Mouse (Mus musculus): Measurements from ENCODE around the gene Mttp. TPM values are rescaled to one million over a fixed set of nuclear protein-coding genes. Genes with fewer than 3 reads are reported as not detected.

The Mttp gene
- polyA plus RNA-seq, 1 experiment from 2014 or later = 8.2 TPM

DNA sequence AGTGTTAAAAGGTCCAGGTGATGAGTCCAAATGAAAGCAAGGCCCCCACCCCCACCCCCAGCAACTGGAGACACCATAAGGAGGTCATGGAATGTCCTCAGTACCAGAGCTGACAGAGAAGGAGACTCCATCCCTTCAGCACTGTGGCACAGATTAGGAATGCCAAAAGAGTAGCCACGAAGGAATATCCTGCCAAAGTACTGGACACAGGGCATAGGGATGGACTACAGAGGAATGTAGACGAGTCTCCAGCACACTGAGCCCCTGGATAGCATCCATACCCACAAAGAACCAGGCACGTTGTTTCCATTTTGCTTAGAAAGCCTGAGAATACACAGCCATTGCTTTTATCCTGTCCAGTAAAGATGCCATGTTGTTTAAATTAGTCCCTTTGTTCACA, 93.3 kb downstream of the Mttp start:
- Histone ChIP-seq H3K9ac (replicated peaks; ENCODE audit: low read depth, low read length) (no peak overlapping the region), H3K36me3 (ENCODE audit: control insufficient read depth, insufficient read depth) (no peaks in the 10 kb centered on the region), H3K4me3 (replicated peaks; ENCODE audit: low read length) (no peak overlapping the region), H3K9me3 (ENCODE audit: control insufficient read depth, low read length) (no peaks in the 10 kb centered on the region), H3K27me3 (replicated peaks; ENCODE audit: control insufficient read depth, insufficient read depth, low read length) (no peaks in the 10 kb centered on the region), H3K4me1 (replicated peaks; ENCODE audit: control insufficient read depth, insufficient read depth, low read length) (no peaks in the 10 kb centered on the region), H3K4me2 (ENCODE audit: low read length) (no peak overlapping the region), H3K27ac (ENCODE audit: low read length) (no peak overlapping the region)
- ATAC-seq = no peak
- WGBS = 81% methylated on average over 3 of the region's 3 CpGs

DNA sequence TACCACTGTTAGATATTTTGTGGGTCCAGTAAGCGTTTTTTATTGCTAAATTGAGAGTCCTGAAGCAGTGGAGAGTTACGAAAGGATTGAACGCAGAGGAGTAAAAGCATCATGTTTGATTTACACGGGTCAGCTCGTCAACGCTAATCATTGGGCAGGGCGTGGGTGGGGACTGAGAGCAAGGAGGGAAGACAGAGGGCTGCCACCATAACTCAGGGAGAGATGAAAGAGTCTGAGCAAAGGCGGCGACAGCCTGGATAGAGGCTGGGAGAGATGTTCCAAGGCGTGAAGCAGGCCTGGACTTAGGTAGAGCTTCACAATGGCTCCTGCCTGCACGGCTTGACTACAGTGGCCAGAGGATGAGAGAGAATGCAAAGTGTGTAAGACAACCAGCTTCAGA, 94.0 kb downstream of the Mttp start:
- Histone ChIP-seq H3K9me3 (ENCODE audit: control insufficient read depth, low read length) (no peaks in the 10 kb centered on the region), H3K4me3 (replicated peaks; ENCODE audit: low read length) (no peak overlapping the region), H3K4me1 (replicated peaks; ENCODE audit: control insufficient read depth, insufficient read depth, low read length) (no peaks in the 10 kb centered on the region), H3K4me2 (ENCODE audit: low read length) (no peak overlapping the region), H3K9ac (replicated peaks; ENCODE audit: low read depth, low read length) (no peak overlapping the region), H3K36me3 (ENCODE audit: control insufficient read depth, insufficient read depth) (no peaks in the 10 kb centered on the region), H3K27me3 (replicated peaks; ENCODE audit: control insufficient read depth, insufficient read depth, low read length) (no peaks in the 10 kb centered on the region), H3K27ac (ENCODE audit: low read length) (no peak overlapping the region)
- 89% methylated on average over 11 of the region's 11 CpGs for WGBS
- no peak for ATAC-seq

DNA sequence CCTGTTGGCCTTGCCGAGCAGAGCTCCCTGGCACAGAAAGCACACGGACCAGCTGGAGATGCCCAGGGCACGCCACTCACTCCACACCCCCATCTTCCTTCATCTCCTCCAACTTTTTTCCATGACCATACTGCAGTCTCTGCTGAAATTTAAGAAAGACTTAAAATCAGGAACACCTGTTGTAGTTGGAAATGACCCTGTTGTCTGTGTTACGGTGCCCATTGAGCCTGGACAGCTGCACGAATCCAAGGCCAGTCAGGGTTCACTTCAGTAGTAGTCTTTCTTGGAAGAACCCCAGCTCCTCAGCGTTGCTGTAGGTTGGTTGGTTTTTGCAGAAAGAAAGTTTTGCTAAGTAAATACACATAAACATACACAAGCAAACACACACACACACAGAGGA, 95.2 kb downstream of the Mttp start:
- H3K4me1 ChIP-seq (replicated peaks; ENCODE audit: control insufficient read depth, insufficient read depth, low read length) = no peaks in the 10 kb centered on the region
- no peak overlapping the region for H3K27ac ChIP-seq (ENCODE audit: low read length)
- 90% methylated on average over 6 of the region's 6 CpGs for WGBS
- H3K9me3 ChIP-seq (ENCODE audit: control insufficient read depth, low read length) = no peaks in the 10 kb centered on the region
- H3K4me3 ChIP-seq (replicated peaks; ENCODE audit: low read length) = no peak overlapping the region
- no peaks in the 10 kb centered on the region for H3K27me3 ChIP-seq (replicated peaks; ENCODE audit: control insufficient read depth, insufficient read depth, low read length)
- H3K4me2 ChIP-seq (ENCODE audit: low read length) = no peak overlapping the region
- no peaks in the 10 kb centered on the region for H3K36me3 ChIP-seq (ENCODE audit: control insufficient read depth, insufficient read depth)
- no peak overlapping the region for H3K9ac ChIP-seq (replicated peaks; ENCODE audit: low read depth, low read length)
- ATAC-seq = no peak

DNA sequence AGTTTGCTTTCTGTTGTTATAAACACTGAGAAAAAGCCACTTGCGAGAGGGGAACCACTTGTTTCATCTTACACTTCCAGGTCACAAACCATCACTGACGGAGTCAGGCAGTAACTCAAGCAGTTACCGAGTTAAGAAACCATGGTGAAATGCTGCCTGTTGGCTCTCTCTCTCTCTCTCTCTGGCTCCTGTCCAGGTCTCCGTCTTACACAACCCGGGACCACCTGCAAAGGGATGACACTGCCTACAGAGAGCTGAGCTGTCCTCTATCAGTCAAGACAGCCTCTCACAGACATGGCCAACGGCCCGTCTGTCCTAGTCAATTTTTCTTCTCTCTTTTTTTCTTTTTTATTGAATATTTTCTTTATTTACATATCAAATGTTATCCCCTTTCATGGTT, 101.5 kb downstream of the Mttp start:
- no peak for ATAC-seq
- no peaks in the 10 kb centered on the region for H3K27me3 ChIP-seq (replicated peaks; ENCODE audit: control insufficient read depth, insufficient read depth, low read length)
- WGBS = 67% methylated on average over 7 of the region's 7 CpGs

DNA sequence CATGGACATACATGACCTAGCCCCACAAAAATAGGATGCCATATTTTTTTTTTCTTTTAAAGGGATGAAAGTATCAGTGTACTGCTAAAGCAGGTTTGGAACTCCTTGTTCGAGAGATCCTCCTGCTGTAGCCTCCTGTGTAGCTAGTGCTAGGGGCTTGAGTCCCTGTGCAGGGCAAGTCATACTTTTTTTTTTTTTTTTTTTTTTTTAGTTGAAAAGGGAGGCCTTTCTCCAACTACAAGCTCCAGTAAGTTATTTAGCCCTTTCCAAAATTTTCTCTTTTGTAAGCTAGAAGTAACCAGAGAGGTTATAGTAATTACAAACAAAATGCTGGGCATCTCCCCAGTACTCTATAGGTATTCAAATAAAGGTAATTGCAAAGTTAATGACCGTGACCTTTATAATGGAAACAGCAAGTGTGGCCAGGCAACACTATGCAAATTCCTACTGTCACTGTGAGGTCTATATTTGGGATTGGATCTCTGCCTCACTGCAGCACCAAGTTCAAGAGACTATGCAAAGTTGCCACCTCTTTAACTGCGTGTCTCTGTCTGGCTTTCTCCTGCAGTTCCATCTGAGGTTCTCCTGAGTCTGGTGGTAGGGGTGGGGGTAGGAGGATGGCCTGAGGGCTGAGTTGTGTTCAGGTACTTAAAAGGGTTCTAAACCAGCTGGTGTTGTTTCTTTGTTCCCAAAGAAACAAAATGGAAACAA, 103.0 kb downstream of the Mttp start:
- ATAC-seq = no peak
- no peak overlapping the region for H3K27ac ChIP-seq (ENCODE audit: low read length)
- WGBS = 43% methylated on average over 3 of the region's 3 CpGs

More for the DNA sequence above, 101.5 kb downstream of the Mttp start:
- Histone ChIP-seq H3K27ac (ENCODE audit: low read length) (no peak overlapping the region), H3K4me3 (replicated peaks; ENCODE audit: low read length) (no peak overlapping the region), H3K4me2 (ENCODE audit: low read length) (no peak overlapping the region), H3K4me1 (replicated peaks; ENCODE audit: control insufficient read depth, insufficient read depth, low read length) (no peaks in the 10 kb centered on the region), H3K9me3 (ENCODE audit: control insufficient read depth, low read length) (no peaks in the 10 kb centered on the region), H3K9ac (replicated peaks; ENCODE audit: low read depth, low read length) (no peak overlapping the region), H3K36me3 (ENCODE audit: control insufficient read depth, insufficient read depth) (no peaks in the 10 kb centered on the region)

DNA sequence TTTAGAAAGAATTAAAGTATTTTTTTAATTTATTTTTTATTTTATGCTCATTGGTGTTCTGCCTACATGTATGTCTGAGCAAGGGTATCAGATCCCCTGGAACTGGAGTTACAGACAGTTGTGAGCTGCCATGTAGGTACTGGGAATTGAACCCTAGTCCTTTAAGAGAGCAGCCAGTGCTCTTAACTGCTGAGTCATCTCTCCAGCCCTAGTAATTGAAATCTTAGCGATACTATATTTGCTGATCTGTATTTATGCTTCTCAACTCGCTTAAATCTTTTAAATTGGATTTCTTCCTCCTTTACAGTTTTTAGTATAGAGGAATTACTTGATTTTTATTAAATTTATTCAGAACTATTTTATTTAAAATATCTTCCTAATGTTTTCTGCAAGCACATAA, 103.8 kb downstream of the Mttp start:
- Histone ChIP-seq H3K9ac (replicated peaks; ENCODE audit: low read depth, low read length) (no peak overlapping the region), H3K9me3 (ENCODE audit: control insufficient read depth, low read length) (no peaks in the 10 kb centered on the region), H3K4me2 (ENCODE audit: low read length) (no peak overlapping the region), H3K27ac (ENCODE audit: low read length) (no peak overlapping the region), H3K4me1 (replicated peaks; ENCODE audit: control insufficient read depth, insufficient read depth, low read length) (no peaks in the 10 kb centered on the region), H3K27me3 (replicated peaks; ENCODE audit: control insufficient read depth, insufficient read depth, low read length) (no peaks in the 10 kb centered on the region), H3K36me3 (ENCODE audit: control insufficient read depth, insufficient read depth) (no peaks in the 10 kb centered on the region), H3K4me3 (replicated peaks; ENCODE audit: low read length) (no peak overlapping the region)
- 88% methylated on average over 2 of the region's 2 CpGs for WGBS
- ATAC-seq = no peak

More for the DNA sequence above, 103.0 kb downstream of the Mttp start:
- Histone ChIP-seq H3K4me2 (ENCODE audit: low read length) (no peak overlapping the region), H3K4me3 (replicated peaks; ENCODE audit: low read length) (no peak overlapping the region), H3K9ac (replicated peaks; ENCODE audit: low read depth, low read length) (no peak overlapping the region), H3K9me3 (ENCODE audit: control insufficient read depth, low read length) (no peaks in the 10 kb centered on the region), H3K27me3 (replicated peaks; ENCODE audit: control insufficient read depth, insufficient read depth, low read length) (no peaks in the 10 kb centered on the region), H3K4me1 (replicated peaks; ENCODE audit: control insufficient read depth, insufficient read depth, low read length) (no peaks in the 10 kb centered on the region), H3K36me3 (ENCODE audit: control insufficient read depth, insufficient read depth) (no peaks in the 10 kb centered on the region)

Other genes starting within 250 kb of the Mttp start
- gene Lamtor3, start 226.5 kb downstream of the Mttp start, polyA plus RNA-seq (2015; fragmentation: Nextera tagmentation; extraction: Ambion mirVana) = 141 and 145 TPM in 2 replicates
- gene Dapp1, start 163.4 kb downstream of the Mttp start, polyA plus RNA-seq (2015; fragmentation: Nextera tagmentation; extraction: Ambion mirVana) = 4.1 and 4.3 TPM in 2 replicates
- 0.24 and 0.32 TPM in 2 replicates for gene 1110002E22Rik, start 79.9 kb downstream of the Mttp start, polyA plus RNA-seq (2015; fragmentation: Nextera tagmentation; extraction: Ambion mirVana)
- gene Gm5105, start 77.6 kb downstream of the Mttp start, polyA plus RNA-seq (2015; fragmentation: Nextera tagmentation; extraction: Ambion mirVana) = 0.14 TPM in 1 of 2 replicates, not detected in the other
- gene Trmt10a, start 1.5 kb downstream of the Mttp start, polyA plus RNA-seq (2015; fragmentation: Nextera tagmentation; extraction: Ambion mirVana) = 7.2 and 7.3 TPM in 2 replicates
- gene 4930579F01Rik, start 48.9 kb upstream of the Mttp start, polyA plus RNA-seq (2015; fragmentation: Nextera tagmentation; extraction: Ambion mirVana) = not detected in 2 replicates
- 0.53 and 1.4 TPM in 2 replicates for gene Adh7, start 72.8 kb upstream of the Mttp start, polyA plus RNA-seq (2015; fragmentation: Nextera tagmentation; extraction: Ambion mirVana)
- gene Adh1, start 116.0 kb upstream of the Mttp start, polyA plus RNA-seq (2015; fragmentation: Nextera tagmentation; extraction: Ambion mirVana) = 0.28 and 2.1 TPM in 2 replicates
- gene Adh6a, start 168.3 kb upstream of the Mttp start, polyA plus RNA-seq (2015; fragmentation: Nextera tagmentation; extraction: Ambion mirVana) = not detected in 2 replicates
- not detected in 2 replicates for gene Adh6b, start 196.8 kb upstream of the Mttp start, polyA plus RNA-seq (2015; fragmentation: Nextera tagmentation; extraction: Ambion mirVana)